Comparison of ENCODE assay signal across 23 mouse cellular contexts in genomic region chr2:59523526-59523925, GRCm38 (mm10). TPM values are rescaled to one million over a fixed set of nuclear protein-coding genes. Genes with fewer than 3 reads are reported as not detected.
"Had no signal": no experiment of that assay in that cellular context is flagged by ENCODE, and none has a peak within 500 bp of the region (broad histone marks: within the 10 kb centered on the region; RNA-seq: fewer than 3 reads in every experiment).

No protein-coding gene starts in this region.

- DNase-seq: kidney, adult 9 months; kidney, postnatal 14 days; kidney, postnatal 4 days; left cerebral cortex, postnatal 4 days; liver, embryonic 13.5 days; lung, embryonic 14.5 days; right cerebral cortex, adult 18-20 months; right cerebral cortex, postnatal 14 days; right cerebral cortex, postnatal 4 days; spleen, adult 18-20 months; thymus, adult 2 months; thymus, postnatal 14 days; thymus, postnatal 4 days had no signal

- H3K4me3 ChIP-seq: liver, embryonic 13.5 days; midbrain, embryonic 12.5 days; midbrain, embryonic 15.5 days; neural tube, embryonic 12.5 days; neural tube, embryonic 15.5 days had no signal

- H3K27ac ChIP-seq: liver, embryonic 13.5 days; macrophage; midbrain, embryonic 12.5 days; midbrain, embryonic 15.5 days; neural tube, embryonic 12.5 days; neural tube, embryonic 15.5 days had no signal

- H3K36me3 ChIP-seq: liver, embryonic 13.5 days; midbrain, embryonic 12.5 days; midbrain, embryonic 15.5 days; neural tube, embryonic 12.5 days; neural tube, embryonic 15.5 days had no signal

- H3K4me1 ChIP-seq: neural tube, embryonic 12.5 days; neural tube, embryonic 15.5 days had no signal

- ATAC-seq: lung, postnatal 0 days had no signal

- H3K27me3 ChIP-seq: liver, embryonic 13.5 days; midbrain, embryonic 15.5 days; neural tube, embryonic 12.5 days; neural tube, embryonic 15.5 days had no signal

- H3K4me2 ChIP-seq: liver, embryonic 13.5 days; lung, embryonic 14.5 days; midbrain, embryonic 12.5 days; midbrain, embryonic 15.5 days; neural tube, embryonic 15.5 days had no signal

- H3K9ac ChIP-seq: liver, embryonic 13.5 days; lung, embryonic 14.5 days; midbrain, embryonic 12.5 days; midbrain, embryonic 15.5 days; neural tube, embryonic 12.5 days; neural tube, embryonic 15.5 days had no signal

- H3K9me3 ChIP-seq: liver, embryonic 13.5 days; midbrain, embryonic 12.5 days; midbrain, embryonic 15.5 days; neural tube, embryonic 12.5 days; neural tube, embryonic 15.5 days had no signal

RNA-seq across cellular contexts. Expression of gene Dapl1, which starts 39.1 kb away (rescaled TPM):
- total RNA-seq: layer of hippocampus, adult 18-20 months; layer of hippocampus, postnatal 14 days; liver, adult 2 months had no signal
- polyA plus RNA-seq: liver, adult 2 months; liver, embryonic 16.5 days; macrophage; neural tube, embryonic 12.5 days had no signal
